Mouse (Mus musculus): Measurements from ENCODE around the gene Kif26a.

DNA sequence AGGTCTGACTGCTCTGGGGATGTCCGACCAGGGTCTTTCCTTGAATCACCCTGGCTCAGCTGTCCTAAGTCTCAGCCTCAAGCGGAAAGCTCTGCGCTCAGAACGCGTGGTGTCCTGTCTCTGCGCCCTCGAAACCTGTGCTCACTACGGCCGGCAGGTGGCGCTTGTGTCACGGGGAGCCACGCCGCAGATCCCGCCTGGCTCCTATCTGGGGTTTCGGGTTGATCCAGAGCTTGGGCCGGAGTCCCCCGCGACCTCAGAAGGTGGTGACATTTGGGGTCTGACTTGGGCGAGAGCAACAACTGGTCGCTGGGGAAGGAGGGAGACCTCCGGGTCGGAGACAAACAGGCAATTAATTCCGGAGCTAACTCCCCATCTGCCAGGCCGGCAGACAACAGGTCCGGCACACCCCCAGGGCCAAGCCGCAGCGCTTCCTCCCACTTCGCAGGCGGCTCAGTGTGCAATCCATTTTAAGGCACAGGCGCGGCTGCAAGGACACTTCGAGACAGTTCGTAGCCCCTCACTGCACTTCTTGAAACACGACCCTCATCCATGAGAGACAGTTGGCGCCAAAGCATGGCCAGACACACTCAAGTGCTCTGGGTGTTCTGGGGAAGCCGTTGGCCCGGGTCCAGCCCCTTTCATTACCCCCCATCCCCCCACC lies 665 bp upstream of the Kif26a start:
- TF ChIP-seq CTCF (IDR thresholded peaks at IDR 0.05; ENCODE audit: low read depth, low read length) (peak; percentile 93), POLR2A (IDR thresholded peaks at IDR 0.05; ENCODE audit: extremely low read depth, insufficient read depth, low read length) (no peak)

All from liver, adult 2 months (tissue).